Mouse (Mus musculus) cortical plate, adult 2 months (tissue): Measurements from ENCODE around the gene Serpinb6b. TPM values are rescaled to one million over a fixed set of nuclear protein-coding genes. Genes with fewer than 3 reads are reported as not detected.

Experiments
- H3K27ac ChIP-seq: fragments of 200-500 bp; 2 replicates; pipeline ENCODE4 v1.5.1; 2012; ENCODE audit warnings: low read length, control low read depth, inconsistent platforms; ENCODE audit not compliant: insufficient read depth
- H3K4me1 ChIP-seq: fragments of 200-500 bp; 2 replicates; pipeline ENCODE4 v1.6.1; 2011; ENCODE audit warnings: low read length; ENCODE audit not compliant: control insufficient read depth, insufficient read depth
- H3K4me3 ChIP-seq: fragments of 200-500 bp; 2 replicates; pipeline ENCODE4 v1.5.1; 2011; ENCODE audit warnings: mild to moderate bottlenecking, low read length, control low read depth; ENCODE audit not compliant: insufficient read depth
- CTCF ChIP-seq: fragments of 200-500 bp; IDR thresholded peaks from 2 replicates; pipeline ENCODE4 v1.5.1; 2011; ENCODE audit warnings: mild to moderate bottlenecking, control low read depth, low read length; ENCODE audit not compliant: insufficient read depth; ENCODE audit errors: extremely low read depth
- POLR2A ChIP-seq: fragments of 200-500 bp; IDR thresholded peaks from 2 replicates; pipeline ENCODE4 v1.6.1; 2011; ENCODE audit warnings: mild to moderate bottlenecking, low read length, control low read depth; ENCODE audit not compliant: insufficient read depth; ENCODE audit errors: extremely low read depth
- polyA plus RNA-seq: library from polyadenylated mRNA; depleted of rRNA; stranded (reverse); fragments of >200 nt; gene quantifications from 2 replicates; pipeline ENCODE4 v1.2.3, GENCODE M21; 2012

The Serpinb6b gene
- polyA plus RNA-seq, 1 experiment = 2.1 TPM

DNA sequence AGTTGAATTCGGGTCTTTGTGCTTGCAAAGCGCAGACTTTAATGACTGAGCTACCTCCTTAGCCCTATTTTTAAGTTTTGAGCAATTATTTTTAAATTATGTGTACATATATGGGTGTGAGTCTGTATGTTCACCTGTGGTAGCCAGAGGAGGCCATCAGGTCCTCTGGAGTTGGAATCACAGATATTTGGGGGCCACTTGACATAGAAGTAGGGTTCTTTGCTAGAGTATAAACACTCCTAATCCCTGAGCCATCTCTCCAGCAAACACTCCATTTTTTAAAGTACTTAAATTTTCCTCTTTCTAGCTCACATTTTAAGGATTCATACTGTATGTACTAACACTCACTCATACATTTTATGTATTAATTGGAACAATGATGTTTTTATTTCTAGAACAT is 9.3 kb downstream of the Serpinb6b start:
- Histone ChIP-seq H3K27ac (no peak overlapping the region), H3K4me1 (no peaks in the 10 kb centered on the region), H3K4me3 (no peak overlapping the region)
- TF ChIP-seq CTCF (no peak), POLR2A (no peak)

DNA sequence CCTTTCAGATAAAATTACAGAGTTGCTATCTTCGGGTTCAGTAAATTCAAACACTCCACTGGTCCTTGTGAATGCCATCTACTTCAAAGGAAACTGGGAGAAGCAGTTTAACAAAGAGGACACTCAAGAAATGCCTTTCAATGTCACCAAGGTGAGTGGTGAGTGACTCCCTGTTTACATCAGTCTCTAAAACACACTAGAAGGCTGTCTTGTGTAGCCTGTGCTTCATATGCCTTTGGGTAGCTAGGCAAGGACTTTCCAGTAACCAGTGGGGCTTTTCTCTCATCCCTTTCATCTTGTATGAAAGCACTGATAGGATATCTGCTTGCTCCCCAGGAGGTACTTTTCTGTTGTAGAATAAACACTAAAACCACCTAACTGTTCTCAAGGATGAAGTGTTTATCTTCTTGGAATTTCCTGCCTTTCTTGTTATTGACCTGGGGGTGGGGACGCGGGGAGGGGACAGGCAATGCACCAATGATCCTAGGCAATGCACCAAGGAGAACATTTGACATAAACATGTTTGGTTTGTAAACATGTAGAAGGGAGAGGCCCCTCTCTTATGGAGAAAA is 10.0 kb downstream of the Serpinb6b start:
- no peak overlapping the region for H3K27ac ChIP-seq
- TF ChIP-seq CTCF (no peak), POLR2A (no peak)
- H3K4me1 ChIP-seq = no peaks in the 10 kb centered on the region
- H3K4me3 ChIP-seq = no peak overlapping the region

- no peak overlapping the region for H3K4me3 ChIP-seq
- no peaks in the 10 kb centered on the region for H3K4me1 ChIP-seq
- TF ChIP-seq CTCF (no peak), POLR2A (no peak)
- no peak overlapping the region for H3K27ac ChIP-seq
These were observed 10.7 kb downstream of the Serpinb6b start for GRCm38 (mm10) chr13:32975710-32976109.

DNA sequence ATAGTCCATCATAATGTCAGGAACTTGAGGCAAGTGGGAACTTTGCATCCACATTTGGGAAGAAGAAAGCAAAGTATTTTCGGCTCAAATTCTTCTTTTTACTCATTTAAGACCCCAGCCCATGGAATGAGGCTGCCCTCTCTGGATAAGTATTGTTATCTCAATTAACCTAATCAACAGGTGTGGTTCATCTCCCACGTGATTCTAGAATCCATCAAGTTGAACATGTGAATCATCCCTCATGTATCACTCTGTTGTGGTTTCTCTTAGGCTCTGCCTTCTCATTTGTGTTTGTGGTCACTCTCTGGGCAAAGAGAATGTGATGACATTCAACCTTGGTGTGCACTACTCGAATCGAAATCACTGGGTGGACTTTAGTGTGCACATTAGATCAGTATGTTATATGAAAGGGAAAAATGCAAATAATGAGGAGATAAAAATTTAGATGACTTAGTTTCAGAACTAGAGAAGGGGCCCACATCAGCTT is 17.6 kb downstream of the Serpinb6b start:
- no peak for TF ChIP-seq CTCF
- no peak for TF ChIP-seq POLR2A
- Histone ChIP-seq H3K27ac (no peak overlapping the region), H3K4me3 (no peak overlapping the region), H3K4me1 (no peaks in the 10 kb centered on the region)

DNA sequence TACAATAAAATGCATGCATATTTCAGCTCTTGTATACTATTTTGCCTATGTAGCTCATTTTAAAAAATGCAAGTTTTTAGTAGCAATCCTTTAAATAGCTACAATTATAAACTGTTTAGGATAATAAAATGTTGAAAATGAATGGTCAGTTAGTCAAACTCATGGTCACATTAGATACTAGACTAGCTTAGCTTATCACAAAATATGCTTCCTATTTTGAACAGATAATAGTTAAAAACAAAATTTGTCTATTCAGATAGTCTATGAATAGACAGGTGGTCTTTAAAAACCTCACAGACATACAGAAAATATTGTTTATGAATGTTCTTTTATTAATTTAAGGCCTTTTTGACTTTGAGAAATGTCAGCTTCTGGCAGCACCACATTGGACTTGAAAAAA is 21.2 kb downstream of the Serpinb6b start:
- no peak overlapping the region for H3K27ac ChIP-seq
- no peak for TF ChIP-seq CTCF
- TF ChIP-seq POLR2A = no peak
- H3K4me1 ChIP-seq = no peaks in the 10 kb centered on the region
- no peak overlapping the region for H3K4me3 ChIP-seq

- H3K4me3 ChIP-seq = no peak overlapping the region
- no peaks in the 10 kb centered on the region for H3K4me1 ChIP-seq
- H3K27ac ChIP-seq = no peak overlapping the region
- TF ChIP-seq POLR2A = no peak
- TF ChIP-seq CTCF = no peak
These were observed 28.3 kb downstream of the Serpinb6b start for GRCm38 (mm10) chr13:32993152-32993893.

GRCm38 (mm10) chr13:32993894-32994242 is 28.9 kb downstream of the Serpinb6b start:
- H3K27ac ChIP-seq = no peak overlapping the region
- no peaks in the 10 kb centered on the region for H3K4me1 ChIP-seq
- H3K4me3 ChIP-seq = no peak overlapping the region
- no peak for TF ChIP-seq CTCF
- no peak for TF ChIP-seq POLR2A

DNA sequence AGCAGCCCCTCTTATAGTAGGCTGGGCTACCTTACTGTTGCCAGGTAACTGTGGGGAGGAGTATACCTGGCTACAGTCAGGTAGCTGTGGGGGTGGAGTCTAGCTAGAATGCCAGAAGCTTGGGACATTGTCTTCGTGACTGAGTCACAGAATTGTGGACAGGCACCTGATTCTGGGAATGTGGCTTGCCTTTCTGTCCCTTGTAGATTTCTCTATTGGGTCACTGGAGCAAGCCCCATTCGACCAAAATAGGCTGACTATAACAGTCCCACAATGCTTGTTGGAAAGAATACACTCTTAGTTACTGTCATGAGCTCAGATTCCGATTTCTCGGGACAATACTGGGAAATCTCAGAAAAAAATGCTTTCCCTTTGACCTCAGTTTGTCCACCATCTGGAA is 30.0 kb downstream of the Serpinb6b start:
- no peak overlapping the region for H3K4me3 ChIP-seq
- TF ChIP-seq CTCF (no peak), POLR2A (no peak)

DNA sequence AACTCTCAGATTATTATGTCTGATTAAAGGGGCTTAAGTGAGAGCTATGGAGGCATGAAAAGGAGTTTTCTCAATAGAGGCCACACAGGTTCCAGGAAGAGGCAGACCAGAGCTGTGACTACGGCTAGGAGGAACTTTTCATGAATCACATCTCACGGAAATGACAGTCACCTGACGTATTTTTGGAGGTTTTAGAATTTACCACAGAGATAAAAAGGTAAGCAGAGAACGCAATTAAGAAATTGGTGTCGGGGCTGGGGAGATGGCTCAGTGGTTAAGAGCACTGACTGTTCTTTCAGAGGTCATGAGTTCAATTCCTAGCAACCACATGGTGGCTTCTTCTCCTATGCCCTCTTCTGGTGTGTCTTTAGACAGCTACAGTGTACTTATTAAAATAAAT is 36.3 kb downstream of the Serpinb6b start:
- Histone ChIP-seq H3K27ac (no peak overlapping the region), H3K4me3 (no peak overlapping the region), H3K4me1 (no peaks in the 10 kb centered on the region; the same call in 1 of the 2 replicates)
- TF ChIP-seq POLR2A = no peak

More for the DNA sequence above, 30.0 kb downstream of the Serpinb6b start:
- H3K27ac ChIP-seq = no peak overlapping the region
- H3K4me1 ChIP-seq = no peaks in the 10 kb centered on the region

- Histone ChIP-seq H3K4me3 (peak within 1 kb of the TSS; percentile 40), H3K27ac (peak within 1 kb of the TSS; percentile 82), H3K4me1 (no peaks in the 10 kb centered on the region; the same call in 1 of the 2 replicates)
- no peak for TF ChIP-seq POLR2A
- no peak for TF ChIP-seq CTCF
These were observed 37.9 kb downstream of the Serpinb6b start, which contains the start of gene Serpinb9 for GRCm38 (mm10) chr13:33002950-33003349. Gene Serpinb9 (plus strand): TSS chr13:33003250.
